Comparison of ENCODE assay signal across 23 mouse cellular contexts in genomic region chr19:36742331-36742730, GRCm38 (mm10).
"Had no signal": no experiment of that assay in that cellular context is flagged by ENCODE, and none has a peak within 500 bp of the region (broad histone marks: within the 10 kb centered on the region; RNA-seq: fewer than 3 reads in every experiment).

No protein-coding gene starts in this region.

- H3K9me3 ChIP-seq: heart, embryonic 10.5 days; hindbrain, embryonic 13.5 days; hindbrain, embryonic 15.5 days; kidney, embryonic 15.5 days; limb, embryonic 15.5 days had no signal

- H3K36me3 ChIP-seq: heart, embryonic 10.5 days; heart, embryonic 12.5 days; hindbrain, embryonic 13.5 days; hindbrain, embryonic 15.5 days; kidney, embryonic 15.5 days; limb, embryonic 13.5 days; limb, embryonic 15.5 days had no signal

- H3K4me2 ChIP-seq: heart, embryonic 12.5 days; hindbrain, embryonic 13.5 days; hindbrain, embryonic 15.5 days; kidney, embryonic 15.5 days; limb, embryonic 13.5 days; limb, embryonic 15.5 days had no signal

- H3K9ac ChIP-seq: heart, embryonic 12.5 days; hindbrain, embryonic 13.5 days; hindbrain, embryonic 15.5 days; kidney, embryonic 15.5 days; limb, embryonic 13.5 days; limb, embryonic 15.5 days had no signal

- H3K4me1 ChIP-seq: heart, embryonic 10.5 days; heart, embryonic 12.5 days; hindbrain, embryonic 15.5 days; limb, embryonic 13.5 days; limb, embryonic 15.5 days had no signal

- DNase-seq: gastrocnemius, adult 2 months; gastrocnemius, postnatal 10 days; gastrocnemius, postnatal 25 days; heart, adult 18-20 months; heart, postnatal 10 days; kidney, adult 11 months; kidney, adult 2 months; kidney, adult 9 months; kidney, postnatal 14 days; kidney, postnatal 36 days; layer of hippocampus, adult 9-11 months; layer of hippocampus, postnatal 36 days; left cerebral cortex, postnatal 4 days had no signal

- H3K27ac ChIP-seq: gastrocnemius, adult 2 months; heart, embryonic 10.5 days; hindbrain, embryonic 13.5 days; hindbrain, embryonic 15.5 days; hindbrain, postnatal 0 days; kidney, embryonic 15.5 days; kidney, postnatal 0 days; limb, embryonic 13.5 days; limb, embryonic 15.5 days had no signal

- H3K27me3 ChIP-seq: heart, embryonic 12.5 days; hindbrain, embryonic 13.5 days; hindbrain, embryonic 15.5 days; kidney, embryonic 15.5 days; limb, embryonic 13.5 days; limb, embryonic 15.5 days had no signal

- ATAC-seq: hindbrain, postnatal 0 days; intestine, embryonic 16.5 days had no signal

- H3K4me3 ChIP-seq: gastrocnemius, adult 2 months; heart, embryonic 10.5 days; heart, embryonic 12.5 days; hindbrain, embryonic 13.5 days; hindbrain, embryonic 15.5 days; kidney, embryonic 15.5 days; limb, embryonic 13.5 days; limb, embryonic 15.5 days had no signal
